Mouse (Mus musculus) regulatory T cell (primary cell): ENCODE results near the gene Amt.

Experiments
- in situ Hi-C: fragments of 300-600 bp; cut with MboI, MseI; formaldehyde crosslinking; loops from one replicate; pipeline ENCODE4 v1.15.1; 2025; ENCODE audit warnings: high pct_unique_total_duplicates

Amt gene

DNA sequence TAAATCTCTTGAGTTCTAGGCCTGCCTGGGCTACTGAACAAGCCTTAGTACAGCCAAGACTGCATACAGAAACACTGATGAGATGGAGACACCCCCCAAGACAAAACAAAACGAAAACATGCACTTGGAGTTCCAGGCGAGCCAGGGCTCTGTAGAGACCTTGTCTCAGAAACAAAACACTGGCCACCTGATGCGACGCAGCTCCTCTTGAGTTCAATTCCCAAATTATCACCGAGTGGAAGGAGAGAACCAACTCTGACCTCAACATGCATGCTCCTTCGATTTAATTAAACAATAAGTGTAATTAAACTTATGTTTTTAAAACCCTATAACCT lies 41.9 kb downstream of the Amt start:
- in situ Hi-C loops, result no loop called here

DNA sequence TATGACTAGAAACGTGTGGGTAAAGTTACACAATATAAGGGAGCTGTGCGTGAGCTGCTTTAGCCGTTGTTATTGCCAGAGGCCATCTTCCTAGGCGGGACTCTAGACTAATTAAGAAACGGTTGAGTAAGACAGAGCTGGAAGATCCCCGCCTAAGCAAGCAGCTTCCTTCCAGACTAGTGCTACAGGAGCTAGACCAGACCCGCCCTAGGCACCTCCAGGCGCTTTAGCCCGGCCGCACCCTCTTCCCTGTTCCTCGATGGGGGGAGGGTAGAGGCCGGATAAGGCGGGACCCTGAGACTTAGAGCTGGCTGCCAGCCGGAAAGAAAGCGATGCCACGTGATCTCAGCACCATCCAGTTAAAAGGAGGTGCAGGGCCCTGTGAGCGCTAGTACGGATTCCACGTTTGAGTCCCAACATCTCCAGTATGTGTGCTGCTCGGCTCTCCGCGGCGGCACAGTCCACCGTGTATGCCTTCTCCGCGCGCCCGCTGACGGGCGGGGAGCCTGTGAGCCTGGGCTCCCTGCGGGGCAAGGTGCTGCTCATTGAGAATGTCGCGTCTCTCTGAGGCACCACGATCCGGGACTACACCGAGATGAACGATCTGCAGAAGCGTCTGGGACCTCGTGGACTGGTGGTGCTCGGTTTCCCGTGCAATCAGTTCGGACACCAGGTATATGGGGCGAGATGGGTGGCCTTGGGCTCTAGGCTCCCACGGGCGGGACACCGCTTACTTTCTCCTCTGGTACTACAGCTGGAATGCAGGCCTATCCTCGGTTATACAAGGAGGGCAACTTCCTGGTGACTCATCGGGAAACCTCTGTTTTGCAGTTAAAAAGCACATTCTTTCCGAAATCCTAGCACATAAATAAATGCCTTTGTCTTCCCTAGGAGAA lies 42.5 kb downstream of the Amt start, which contains the start of gene Gpx1:
Gene Gpx1 (plus strand): TSS at position 18 of the 896 bp plus-strand sequence.
- in situ Hi-C loops, result no loop called here

DNA sequence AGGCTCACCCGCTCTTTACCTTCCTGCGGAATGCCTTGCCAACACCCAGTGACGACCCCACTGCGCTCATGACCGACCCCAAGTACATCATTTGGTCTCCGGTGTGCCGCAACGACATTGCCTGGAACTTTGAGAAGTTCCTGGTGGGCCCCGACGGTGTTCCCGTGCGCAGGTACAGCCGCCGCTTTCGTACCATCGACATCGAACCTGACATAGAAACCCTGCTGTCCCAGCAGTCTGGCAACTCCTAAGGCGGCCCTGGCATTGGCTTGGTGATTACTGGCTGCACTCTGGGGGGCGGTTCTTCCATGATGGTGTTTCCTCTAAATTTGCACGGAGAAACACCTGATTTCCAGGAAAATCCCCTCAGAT lies 43.2 kb downstream of the Amt start:
- in situ Hi-C loops, result loop anchor here (5.0 kb wide), 1 partner anchor 33 kb away; the partner anchor contains the start of genes Rhoa and Tcta

DNA sequence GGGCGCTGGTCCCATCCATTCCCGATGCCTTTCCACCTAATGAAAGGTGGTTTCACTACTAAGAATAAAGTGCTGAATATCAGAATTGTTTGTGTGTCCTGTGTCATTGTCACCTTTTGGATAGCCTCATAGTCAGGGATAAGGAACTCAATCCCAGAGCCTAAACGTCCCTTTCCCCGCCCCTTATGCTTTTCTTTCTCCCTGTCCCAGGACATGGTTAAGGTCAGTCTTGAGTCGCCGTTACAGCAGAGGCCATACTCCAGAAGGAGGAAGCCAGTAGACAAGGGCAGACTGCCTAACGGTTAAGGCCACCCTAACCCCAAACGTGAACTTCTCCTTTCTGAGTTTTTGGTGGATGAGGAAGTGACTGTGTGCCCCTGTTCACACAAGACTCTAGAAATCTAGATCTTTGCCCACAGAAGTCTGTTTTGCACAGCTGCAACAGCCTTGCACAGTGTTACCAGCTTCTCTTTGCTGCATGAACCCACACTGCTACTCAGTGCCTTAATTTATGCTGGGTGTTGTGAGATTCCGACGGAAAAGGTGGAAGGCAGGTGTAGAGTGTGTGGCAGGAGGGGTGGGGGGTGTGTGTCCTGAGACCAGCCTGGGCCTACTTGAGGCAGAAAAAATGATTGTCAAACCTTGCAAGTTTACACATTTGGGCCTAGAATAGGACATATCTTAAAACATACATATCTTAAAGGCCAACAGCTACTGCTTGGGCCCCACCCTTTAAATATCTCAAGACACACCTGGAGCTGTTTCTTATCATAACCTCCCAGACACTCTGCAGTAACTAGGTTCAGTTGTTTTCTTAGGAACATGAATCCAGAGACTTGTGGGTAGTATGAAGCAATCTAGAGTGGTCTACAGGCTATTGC lies 43.8 kb downstream of the Amt start:
- in situ Hi-C loops, result loop anchor here (5.0 kb wide), 1 partner anchor 33 kb away; the partner anchor contains the start of genes Rhoa and Tcta

DNA sequence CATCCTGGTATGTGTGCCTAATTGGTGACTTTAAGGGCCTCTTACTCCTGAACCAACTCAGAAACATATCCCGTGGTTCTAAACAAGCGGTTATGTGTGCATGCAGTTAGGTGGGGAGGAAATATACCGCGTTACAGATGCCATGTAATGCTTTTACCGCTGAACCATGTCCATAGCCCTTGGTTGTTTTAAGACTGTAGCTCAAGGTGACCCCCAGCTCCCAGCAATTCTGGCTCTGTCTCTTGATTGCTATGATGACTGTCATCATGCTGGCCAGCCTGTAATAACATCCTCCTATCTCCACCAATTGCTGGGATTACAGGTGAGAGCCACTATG lies 44.5 kb downstream of the Amt start:
- in situ Hi-C loops, result loop anchor here (5.0 kb wide), 1 partner anchor 34 kb away; the partner anchor contains the start of genes Rhoa and Tcta

DNA sequence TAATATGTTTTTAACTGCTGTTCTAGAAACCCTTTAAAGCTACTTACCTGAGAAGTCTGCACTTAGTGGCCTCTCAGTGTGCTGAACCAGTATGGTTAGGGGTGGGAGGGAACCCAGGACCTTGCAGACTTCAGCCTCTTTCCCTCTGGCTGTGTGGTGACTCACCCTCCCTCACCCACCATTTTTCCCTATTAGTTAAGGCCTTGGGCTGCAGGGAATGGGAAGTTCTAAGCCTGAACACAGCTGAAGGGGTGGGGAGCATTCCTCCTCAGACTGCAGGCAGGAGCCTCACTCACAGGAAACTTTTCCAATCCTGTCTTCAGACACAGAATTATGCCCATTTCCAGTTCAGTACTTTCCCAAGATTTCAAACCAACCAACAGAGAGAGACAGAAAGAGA lies 45.1 kb downstream of the Amt start:
- in situ Hi-C loops, result loop anchor here (5.0 kb wide), 1 partner anchor 34 kb away; the partner anchor contains the start of genes Rhoa and Tcta

DNA sequence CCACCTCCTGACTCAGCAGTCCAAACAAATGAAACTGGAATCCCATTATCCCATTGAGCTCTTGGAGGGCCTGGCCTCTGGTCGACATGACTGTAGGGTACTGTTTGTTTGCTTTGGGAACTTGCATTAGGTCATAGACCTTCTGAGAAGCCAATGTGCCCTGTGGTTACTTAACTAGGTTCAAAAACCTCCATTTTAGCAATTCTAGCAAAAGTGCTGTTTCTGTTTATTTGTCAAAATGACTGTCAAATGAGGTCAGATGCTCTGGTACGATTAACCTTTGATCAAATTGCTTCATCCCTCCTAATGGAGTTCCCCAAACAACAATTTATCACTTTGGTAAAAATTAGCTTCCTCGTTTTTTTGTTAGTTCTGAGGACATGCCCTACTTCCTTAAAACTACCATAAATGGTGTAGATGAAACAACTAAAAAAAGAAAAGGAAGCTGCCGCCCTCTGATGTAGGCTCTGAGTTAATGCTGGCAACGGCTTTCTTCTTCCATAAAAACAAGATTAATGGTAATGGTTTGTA lies 45.7 kb downstream of the Amt start:
- in situ Hi-C loops, result loop anchor here (5.0 kb wide), 1 partner anchor 35 kb away; the partner anchor contains the start of genes Rhoa and Tcta

DNA sequence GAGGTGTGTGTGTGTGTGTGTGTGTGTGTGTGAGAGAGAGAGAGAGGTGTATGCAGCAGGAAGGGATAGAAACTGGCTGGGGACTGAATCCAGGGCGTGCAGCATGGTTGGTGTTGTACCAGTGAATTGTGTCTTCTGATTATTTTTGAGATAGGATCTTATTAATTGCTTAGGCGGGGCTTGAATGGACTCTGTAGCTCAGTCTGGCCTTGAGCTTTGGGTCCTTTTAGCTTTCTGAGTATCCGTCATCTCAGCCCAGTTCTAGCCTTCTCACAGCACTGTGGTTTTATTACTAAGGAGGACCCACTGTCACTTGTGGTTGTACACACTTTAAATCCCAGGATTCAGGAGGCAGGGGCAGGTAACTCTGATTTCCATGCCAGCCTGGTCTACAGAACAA lies 46.7 kb downstream of the Amt start:
- in situ Hi-C loops, result loop anchor here (5.0 kb wide), 1 partner anchor 36 kb away; the partner anchor contains the start of genes Rhoa and Tcta

DNA sequence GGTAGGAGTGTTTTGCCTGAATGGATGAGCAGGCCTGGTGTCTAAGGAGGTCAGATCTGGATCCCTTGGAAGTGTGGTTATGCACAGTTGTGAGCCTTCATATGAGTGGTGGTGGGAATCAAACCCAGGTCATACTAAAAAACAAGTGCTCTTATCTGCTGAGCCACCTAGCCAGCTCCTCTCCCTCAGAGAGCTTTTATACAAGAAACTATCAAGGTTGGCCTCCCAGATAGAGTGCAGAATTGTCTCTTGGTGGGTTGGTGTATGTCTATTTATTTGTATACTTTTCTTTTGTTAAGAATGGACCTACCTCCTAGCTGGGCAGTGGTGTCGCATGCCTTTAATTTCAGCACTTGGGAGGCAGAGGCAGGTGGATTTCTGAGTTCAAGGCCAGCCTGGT lies 47.2 kb downstream of the Amt start:
- in situ Hi-C loops, result loop anchor here (5.0 kb wide), 1 partner anchor 37 kb away; the partner anchor contains the start of genes Rhoa and Tcta

DNA sequence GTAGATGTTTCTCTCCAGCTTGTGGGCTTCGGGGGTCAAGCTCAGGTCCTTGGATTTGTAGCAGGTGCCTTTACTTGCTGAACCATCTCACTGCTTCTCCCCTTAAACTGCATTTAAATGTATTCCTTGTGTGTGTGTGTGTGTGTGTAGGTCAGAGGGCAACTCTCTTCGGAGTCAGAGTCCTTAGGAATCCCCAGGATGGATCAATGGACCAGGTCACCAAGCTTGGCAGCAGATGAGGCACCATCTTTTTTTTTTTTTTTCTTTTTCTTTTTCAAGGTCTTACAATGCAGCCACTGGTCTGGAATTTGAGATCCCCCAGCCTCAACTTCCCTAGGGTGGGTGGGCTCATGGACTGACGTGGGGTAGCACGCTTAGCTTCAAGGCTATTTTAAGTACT lies 47.8 kb downstream of the Amt start:
- in situ Hi-C loops, result loop anchor here (5.0 kb wide), 1 partner anchor 37 kb away; the partner anchor contains the start of genes Rhoa and Tcta

DNA sequence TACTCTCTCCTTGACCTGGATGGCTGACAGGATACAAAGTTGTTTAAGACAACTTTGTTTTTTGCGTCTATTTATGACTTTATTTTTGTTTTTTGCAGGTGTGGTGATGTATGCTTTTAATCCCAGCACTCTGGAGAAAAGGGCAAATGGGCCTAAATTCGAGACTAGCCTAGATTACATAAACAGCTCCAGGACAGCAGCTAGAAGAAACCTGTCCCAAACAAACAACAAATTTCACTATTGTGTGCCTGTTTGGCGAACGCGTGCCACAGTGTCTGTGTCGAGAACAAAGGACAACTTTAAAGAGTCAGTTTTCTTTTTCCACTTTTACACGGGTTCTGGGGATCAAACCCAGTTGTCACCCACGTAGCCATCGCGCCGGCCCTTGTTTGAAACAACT lies 50.4 kb downstream of the Amt start:
- in situ Hi-C loops, result no loop called here

DNA sequence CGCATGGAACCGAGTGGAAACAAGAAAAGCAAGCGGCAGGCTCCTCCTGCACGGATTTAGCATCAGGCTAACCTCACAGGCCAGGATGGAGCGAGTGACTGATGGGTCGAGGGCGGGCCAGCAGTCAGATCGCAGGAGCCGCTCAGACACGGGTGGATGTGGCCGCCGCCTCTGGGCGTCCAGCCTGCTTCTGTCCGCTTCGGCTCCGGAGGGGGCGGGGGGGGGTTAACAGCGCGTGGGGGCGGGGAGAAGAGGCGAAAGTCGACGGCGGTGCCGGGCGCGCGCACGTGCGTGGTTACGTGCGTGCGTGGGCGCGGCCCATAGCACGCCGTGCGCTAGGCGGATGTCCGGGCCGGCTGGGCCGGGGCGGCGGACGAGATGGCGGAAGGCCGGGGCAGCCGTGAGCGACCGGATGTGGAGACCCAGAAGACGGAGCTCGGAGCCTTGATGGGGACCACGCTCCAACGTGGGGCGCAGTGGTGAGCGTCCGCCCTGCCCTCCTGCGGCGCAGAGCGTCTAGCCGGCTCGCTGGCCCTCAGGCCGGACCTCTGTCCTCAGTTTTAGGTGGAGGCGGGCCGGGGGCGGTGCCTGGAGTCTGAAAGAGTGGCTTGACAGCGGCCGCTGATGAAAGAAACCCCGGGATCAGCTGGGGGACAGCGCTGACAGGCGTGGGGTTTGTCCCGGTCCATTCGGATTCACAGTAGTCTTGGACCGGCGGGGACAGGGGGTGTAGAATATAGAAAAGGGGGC lies 51.1 kb downstream of the Amt start, which contains the start of gene Usp4:
Gene Usp4 (plus strand): TSS at position 314 of the 750 bp plus-strand sequence.
- in situ Hi-C loops, result no loop called here

DNA sequence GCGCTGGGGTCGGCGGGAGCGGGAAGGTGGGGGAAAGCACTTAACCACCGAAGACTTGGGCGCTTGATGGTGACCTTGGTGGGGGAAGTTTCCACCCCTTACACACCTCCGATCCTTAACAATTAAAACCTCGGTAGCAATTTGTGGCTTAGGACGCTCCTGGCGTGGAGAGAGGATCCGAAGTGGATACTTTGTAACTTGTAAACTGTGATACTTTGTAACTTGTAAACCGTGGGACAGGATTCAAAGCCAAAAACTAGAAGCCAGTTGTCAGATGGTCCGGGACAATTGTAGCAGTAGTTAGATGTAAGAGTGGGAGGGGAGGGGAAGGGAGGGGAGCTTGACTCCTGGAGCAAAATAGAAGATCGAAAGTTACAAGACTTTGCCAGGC lies 51.6 kb downstream of the Amt start:
- in situ Hi-C loops, result no loop called here

DNA sequence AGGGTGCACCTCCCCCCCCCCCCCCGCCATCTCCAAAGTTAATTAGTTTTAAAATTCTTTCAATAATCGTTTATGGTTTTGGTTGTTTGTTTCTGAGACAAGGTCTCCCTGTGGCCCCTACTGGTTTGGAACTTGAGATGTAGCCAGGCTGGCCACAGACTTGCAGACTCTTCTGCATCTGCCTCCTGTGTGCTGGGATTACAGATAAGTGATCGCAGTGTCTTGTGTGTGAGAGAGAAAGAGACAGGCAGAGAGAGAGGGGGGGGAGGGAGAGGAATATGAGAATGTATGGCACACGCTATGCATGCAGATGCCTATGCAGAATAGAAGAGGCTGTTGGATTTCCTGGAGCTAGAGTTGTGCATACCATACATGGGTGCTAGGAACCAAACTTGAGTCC lies 53.1 kb downstream of the Amt start:
- in situ Hi-C loops, result loop anchor here (25.0 kb wide), 1 partner anchor 563 kb away; the partner anchor contains the start of gene Tmem89
